Mouse (Mus musculus) heart, postnatal 0 days (tissue): ENCODE results near the gene Apex1. TPM values are rescaled to one million over a fixed set of nuclear protein-coding genes. Genes with fewer than 3 reads are reported as not detected.
"Not testable (repeated sequence)": the region's sequence is repeated elsewhere in the genome, so short reads cannot be mapped to it uniquely, and the experiment has no call there.

Source experiments
- ATAC-seq: fragments of 200-750 bp; cut with Nextera tagmentation; 2 replicates; pipeline ENCODE4 v1.8.0; 2017; ENCODE audit warnings: low read depth, moderate number of reproducible peaks, moderate library complexity; ENCODE audit not compliant: insufficient read depth
- DNase-seq: peaks from one replicate; pipeline ENCODE4 v3.0.0-alpha.2; 2016; ENCODE audit warnings: low spot score
- H3K27ac ChIP-seq: fragments of 300-500 bp; sonication (generic); 2 replicates; pipeline ENCODE4 v1.5.1; 2014; ENCODE audit warnings: low read depth, mild to moderate bottlenecking
- H3K27me3 ChIP-seq: fragments of 300-500 bp; sonication (generic); 2 replicates; pipeline ENCODE4 v1.6.1; 2014; ENCODE audit warnings: low read length, mixed read lengths; ENCODE audit not compliant: control insufficient read depth, insufficient read depth
- H3K36me3 ChIP-seq: fragments of 300-500 bp; sonication (generic); replicated peaks from 2 replicates; pipeline ENCODE4 v1.6.1; 2014; ENCODE audit warnings: low read length, mixed read lengths; ENCODE audit not compliant: control insufficient read depth, insufficient read depth
- H3K4me1 ChIP-seq: fragments of 300-500 bp; sonication (generic); 2 replicates; pipeline ENCODE4 v1.6.1; 2014; ENCODE audit warnings: antibody characterized with exemption; ENCODE audit not compliant: control insufficient read depth, insufficient read depth
- H3K4me2 ChIP-seq: fragments of 300-500 bp; sonication (generic); 2 replicates; pipeline ENCODE4 v1.6.1; 2014; ENCODE audit warnings: low read depth, mild to moderate bottlenecking, low read length, moderate library complexity
- H3K4me3 ChIP-seq: fragments of 300-500 bp; sonication (generic); 2 replicates; pipeline ENCODE4 v1.5.1; 2014; ENCODE audit warnings: low read depth, low read length
- H3K9ac ChIP-seq: fragments of 300-500 bp; sonication (generic); replicated peaks from 2 replicates; pipeline ENCODE4 v1.6.1; 2014; ENCODE audit warnings: low read depth, low read length, mixed read lengths
- H3K9me3 ChIP-seq: fragments of 300-500 bp; sonication (generic); replicated peaks from 2 replicates; pipeline ENCODE4 v1.6.1; 2016; ENCODE audit warnings: low read length; ENCODE audit not compliant: control insufficient read depth
- CTCF ChIP-seq: IDR thresholded peaks from 2 replicates; pipeline ENCODE4 v1.5.1; 2016; ENCODE audit warnings: antibody characterized with exemption, control low read depth, low read depth
- EP300 ChIP-seq: IDR thresholded peaks from 2 replicates; pipeline ENCODE4 v1.6.1; 2016; ENCODE audit warnings: antibody characterized with exemption, low read depth
- WGBS: fragments of 180-500 bp; shearing (Covaris S2); extraction: QIAGEN DNeasy Blood & Tissue Kit; methylation state at CpG from one replicate; pipeline ENCODE4 v1.1.7; 2014; 5-methylcytosine and 5-hydroxymethylcytosine counted together
- polyA plus RNA-seq: library from polyadenylated mRNA; unstranded; fragments of >200 nt; fragmentation: Nextera tagmentation; extraction: Ambion mirVana; gene quantifications from 2 replicates; pipeline ENCODE4 v1.2.1, GENCODE M21; 2015
- total RNA-seq: library from RNA; depleted of rRNA; stranded (reverse); fragments of >200 nt; gene quantifications from 2 replicates; pipeline ENCODE4 v1.2.3, GENCODE M21; 2014; ENCODE audit warnings: low replicate concordance; rRNA removed

Apex1 gene
- total and polyA plus RNA-seq, 2 experiments from 2014 or later: 52.7 to 77.2 TPM

- no peak overlapping the region for H3K4me3 ChIP-seq
- no peak overlapping the region for H3K9ac ChIP-seq
- no peaks in the 10 kb centered on the region for H3K27me3 ChIP-seq
- no peaks in the 10 kb centered on the region for H3K9me3 ChIP-seq
- no peak for ATAC-seq
- TF ChIP-seq EP300 (no peak), CTCF (no peak)
- H3K4me2 ChIP-seq: no peak overlapping the region
- no peak for DNase-seq
- 71% methylated on average over 1 of the region's 1 CpGs for WGBS
- no peak overlapping the region for H3K27ac ChIP-seq
- H3K4me1 ChIP-seq: no peaks in the 10 kb centered on the region
- no peaks in the 10 kb centered on the region for H3K36me3 ChIP-seq
Measured at GRCm38 (mm10) chr14:50970822-50971221, 46.1 kb downstream of the Apex1 start.

GRCm38 (mm10) chr14:50973054-50973453 is 48.3 kb downstream of the Apex1 start:
- not testable (repeated sequence) for H3K27me3 ChIP-seq, H3K9me3 ChIP-seq, ATAC-seq, H3K4me2 ChIP-seq, H3K9ac ChIP-seq, H3K4me1 ChIP-seq, H3K27ac ChIP-seq, DNase-seq, H3K4me3 ChIP-seq, H3K36me3 ChIP-seq
- 84% methylated on average over 5 of the region's 5 CpGs for WGBS

- H3K27me3 ChIP-seq: no peaks in the 10 kb centered on the region
- no peak overlapping the region for H3K9ac ChIP-seq
- no peaks in the 10 kb centered on the region for H3K36me3 ChIP-seq
- ATAC-seq: no peak
- H3K4me3 ChIP-seq: no peak overlapping the region
- H3K9me3 ChIP-seq: no peaks in the 10 kb centered on the region
- TF ChIP-seq EP300 (no peak), CTCF (no peak)
- DNase-seq: no peak
- WGBS: 52% methylated on average over 4 of the region's 4 CpGs
- H3K27ac ChIP-seq: no peak overlapping the region
- H3K4me1 ChIP-seq: no peaks in the 10 kb centered on the region
- no peak overlapping the region for H3K4me2 ChIP-seq
Measured at GRCm38 (mm10) chr14:50973700-50974099, 48.9 kb downstream of the Apex1 start.

GRCm38 (mm10) chr14:50975001-50975400 is 50.2 kb downstream of the Apex1 start:
- Histone ChIP-seq H3K4me2 (no peak overlapping the region), H3K9me3 (no peaks in the 10 kb centered on the region), H3K36me3 (no peaks in the 10 kb centered on the region), H3K27ac (no peak overlapping the region), H3K4me3 (no peak overlapping the region), H3K4me1 (no peaks in the 10 kb centered on the region; the same call in 1 of the 2 replicates), H3K9ac (no peak overlapping the region), H3K27me3 (no peaks in the 10 kb centered on the region)
- no peak for ATAC-seq
- whole genome bisulfite sequencing: 59% methylated on average over 5 of the region's 5 CpGs
- DNase-seq: no peak
- TF ChIP-seq CTCF (no peak), EP300 (no peak)

- Histone ChIP-seq H3K9me3 (no peaks in the 10 kb centered on the region), H3K4me2 (peak overlapping the region; percentile 28), H3K4me3 (no peak overlapping the region), H3K9ac (no peak overlapping the region), H3K27ac (no peak overlapping the region), H3K36me3 (no peaks in the 10 kb centered on the region), H3K27me3 (no peaks in the 10 kb centered on the region), H3K4me1 (no peaks in the 10 kb centered on the region; the same call in 1 of the 2 replicates)
- no peak; the same call in 1 of the 2 replicates for TF ChIP-seq CTCF
- TF ChIP-seq EP300: no peak
- DNase-seq (no peak), ATAC-seq (no peak)
- 31% methylated on average over 9 of the region's 9 CpGs for WGBS
Measured at GRCm38 (mm10) chr14:50976674-50977073, 51.9 kb downstream of the Apex1 start.

Other genes starting within 250 kb of the Apex1 start
- gene Olfr747, start 231.8 kb upstream of the Apex1 start, total RNA-seq: not detected in 2 replicates
- gene Olfr747, start 231.8 kb upstream of the Apex1 start, polyA plus RNA-seq: not detected in 2 replicates
- not detected in 2 replicates for gene Olfr748, start 217.6 kb upstream of the Apex1 start, total RNA-seq
- not detected in 2 replicates for gene Olfr748, start 217.6 kb upstream of the Apex1 start, polyA plus RNA-seq
- not detected in 2 replicates for gene Olfr749, start 179.9 kb upstream of the Apex1 start, total RNA-seq
- gene Olfr749, start 179.9 kb upstream of the Apex1 start, polyA plus RNA-seq: not detected in 2 replicates
- 31.0 and 69.1 TPM in 2 replicates for gene Ttc5, start 139.4 kb upstream of the Apex1 start, total RNA-seq
- gene Ttc5, start 139.4 kb upstream of the Apex1 start, polyA plus RNA-seq: 30.9 and 31.9 TPM in 2 replicates
- not detected in 2 replicates for gene Ccnb1ip1, start 117.2 kb upstream of the Apex1 start, total RNA-seq
- gene Ccnb1ip1, start 117.2 kb upstream of the Apex1 start, polyA plus RNA-seq: not detected in 2 replicates
- gene Parp2, start 117.1 kb upstream of the Apex1 start, total RNA-seq: 10.7 and 11.2 TPM in 2 replicates
- gene Parp2, start 117.1 kb upstream of the Apex1 start, polyA plus RNA-seq: 20.4 and 24.4 TPM in 2 replicates
- 10.8 and 29.3 TPM in 2 replicates for gene Tep1, start 54.4 kb upstream of the Apex1 start, total RNA-seq
- gene Tep1, start 54.4 kb upstream of the Apex1 start, polyA plus RNA-seq: 4.7 and 6.1 TPM in 2 replicates
- not detected in 2 replicates for gene Klhl33, start 27.5 kb upstream of the Apex1 start, total RNA-seq
- 0.85 and 1.4 TPM in 2 replicates for gene Klhl33, start 27.5 kb upstream of the Apex1 start, polyA plus RNA-seq
- 81.8 and 106 TPM in 2 replicates for gene Osgep, start 75 bp upstream of the Apex1 start, total RNA-seq
- 93.3 and 96.6 TPM in 2 replicates for gene Osgep, start 75 bp upstream of the Apex1 start, polyA plus RNA-seq
- gene Pip4p1, start 5.9 kb downstream of the Apex1 start, total RNA-seq: 16.6 and 39.0 TPM in 2 replicates
- gene Pip4p1, start 5.9 kb downstream of the Apex1 start, polyA plus RNA-seq: 20.4 and 24.8 TPM in 2 replicates
- 15.7 and 22.3 TPM in 2 replicates for gene Pnp, start 6.1 kb downstream of the Apex1 start, total RNA-seq
- 20.5 and 22.2 TPM in 2 replicates for gene Pnp, start 6.1 kb downstream of the Apex1 start, polyA plus RNA-seq
- 17.5 TPM in 1 of 2 replicates, not detected in the other for gene Gm49342, start 19.5 kb downstream of the Apex1 start, total RNA-seq
- not detected in 2 replicates for gene Gm49342, start 19.5 kb downstream of the Apex1 start, polyA plus RNA-seq
- 0.46 TPM in 1 of 2 replicates, not detected in the other for gene Pnp2, start 31.0 kb downstream of the Apex1 start, total RNA-seq
- 0.27 TPM in 2 replicates for gene Pnp2, start 31.0 kb downstream of the Apex1 start, polyA plus RNA-seq
- gene Rnase10, start 82.8 kb downstream of the Apex1 start, total RNA-seq: not detected in 2 replicates
- gene Rnase10, start 82.8 kb downstream of the Apex1 start, polyA plus RNA-seq: 0.32 and 0.38 TPM in 2 replicates
- not detected in 2 replicates for gene Rnase9, start 116.9 kb downstream of the Apex1 start, total RNA-seq
- gene Rnase9, start 116.9 kb downstream of the Apex1 start, polyA plus RNA-seq: not detected in 2 replicates
- gene Rnase11, start 125.2 kb downstream of the Apex1 start, total RNA-seq: not detected in 2 replicates
- not detected in 2 replicates for gene Rnase11, start 125.2 kb downstream of the Apex1 start, polyA plus RNA-seq
- not detected in 2 replicates for gene Rnase12, start 132.7 kb downstream of the Apex1 start, total RNA-seq
- 0.40 TPM in 1 of 2 replicates, not detected in the other for gene Rnase12, start 132.7 kb downstream of the Apex1 start, polyA plus RNA-seq
- gene Olfr750, start 149.5 kb downstream of the Apex1 start, total RNA-seq: not detected in 2 replicates
- not detected in 2 replicates for gene Olfr750, start 149.5 kb downstream of the Apex1 start, polyA plus RNA-seq
- gene Rnase4, start 166.1 kb downstream of the Apex1 start, total RNA-seq: 53.3 and 58.1 TPM in 2 replicates
- 29.1 and 32.5 TPM in 2 replicates for gene Rnase4, start 166.1 kb downstream of the Apex1 start, polyA plus RNA-seq
- 9.3 TPM in 1 of 2 replicates, not detected in the other for gene Ang, start 166.2 kb downstream of the Apex1 start, total RNA-seq
- 2.6 and 2.9 TPM in 2 replicates for gene Ang, start 166.2 kb downstream of the Apex1 start, polyA plus RNA-seq
- gene Eddm3b, start 189.5 kb downstream of the Apex1 start, total RNA-seq: not detected in 2 replicates
- gene Eddm3b, start 189.5 kb downstream of the Apex1 start, polyA plus RNA-seq: not detected in 2 replicates
- not detected in 2 replicates for gene Rnase6, start 198.9 kb downstream of the Apex1 start, total RNA-seq
- gene Rnase6, start 198.9 kb downstream of the Apex1 start, polyA plus RNA-seq: 0.63 and 0.81 TPM in 2 replicates
- gene Rnase1, start 221.8 kb downstream of the Apex1 start, total RNA-seq: not detected in 2 replicates
- 0.23 and 0.67 TPM in 2 replicates for gene Rnase1, start 221.8 kb downstream of the Apex1 start, polyA plus RNA-seq
- not detected in 2 replicates for gene Rnase2b, start 237.3 kb downstream of the Apex1 start, total RNA-seq
- not detected in 2 replicates for gene Rnase2b, start 237.3 kb downstream of the Apex1 start, polyA plus RNA-seq